Mouse (Mus musculus): ENCODE measurements around the gene Lamtor2. TPM values are rescaled to one million over a fixed set of nuclear protein-coding genes. Genes with fewer than 3 reads are reported as not detected.
A peak's percentile ranks its signal among the peaks of the same experiment; 100 is the strongest.

Lamtor2 gene
- total RNA-seq, 4 experiments from 2014 or later = 104 to 116 (median 107) TPM

- DNase-seq (ENCODE audit: low spot score) = no peak
Observed at GRCm38 (mm10) chr3:88503881-88504746, 48.8 kb downstream of the Lamtor2 start.

- DNase-seq (ENCODE audit: low spot score) = no peak
Observed at GRCm38 (mm10) chr3:88503505-88503863, 49.4 kb downstream of the Lamtor2 start.

- DNase-seq (ENCODE audit: low spot score) = peak; percentile 95
Observed at GRCm38 (mm10) chr3:88502641-88503504, 50.0 kb downstream of the Lamtor2 start.

- peak; percentile 48 for DNase-seq (ENCODE audit: low spot score)
Observed at GRCm38 (mm10) chr3:88502031-88502571, 50.8 kb downstream of the Lamtor2 start.

- no peak for DNase-seq (ENCODE audit: low spot score)
Observed at GRCm38 (mm10) chr3:88501366-88502030, 51.4 kb downstream of the Lamtor2 start.

GRCm38 (mm10) chr3:88500655-88501365, 52.1 kb downstream of the Lamtor2 start:
- DNase-seq (ENCODE audit: low spot score) = no peak

- DNase-seq (ENCODE audit: low spot score) = no peak
Observed at GRCm38 (mm10) chr3:88500087-88500486, 52.8 kb downstream of the Lamtor2 start.

Small RNAs within 50 kb of the gene (microRNA-seq; reads per million reads assigned to microRNA genes)
- gene Mir1905 = not detected

Other genes with a start within 250 kb of the Lamtor2 start
- gene Glmp, start 228.1 kb downstream of the Lamtor2 start, total RNA-seq (2022) = 10 to 100 TPM; 74.5 to 85.8 (median 82.1) TPM
- 1 to 10 TPM; 1.6 to 4.0 (median 2.0) TPM for gene Tmem79, start 216.9 kb downstream of the Lamtor2 start, total RNA-seq (2022)
- 10 to 100 TPM; 42.6 to 57.6 (median 56.5) TPM for gene Smg5, start 216.8 kb downstream of the Lamtor2 start, total RNA-seq (2022)
- under 1 TPM in 3 of 4 experiments, not detected in 1; 0.53 to 0.85 (median 0.69) TPM for gene Paqr6, start 188.5 kb downstream of the Lamtor2 start, total RNA-seq (2022)
- not detected for gene Bglap3, start 180.3 kb downstream of the Lamtor2 start, total RNA-seq (2022)
- gene Bglap2, start 174.4 kb downstream of the Lamtor2 start, total RNA-seq (2022) = not detected
- gene Bglap, start 168.6 kb downstream of the Lamtor2 start, total RNA-seq (2022) = not detected
- 10 to 100 TPM; 16.2 to 19.9 (median 16.7) TPM for gene Pmf1, start 142.7 kb downstream of the Lamtor2 start, total RNA-seq (2022)
- 10 to 100 TPM; 13.1 to 14.7 (median 14.1) TPM for gene Slc25a44, start 127.9 kb downstream of the Lamtor2 start, total RNA-seq (2022)
- 1 to 10 TPM; 2.6 to 4.7 (median 3.8) TPM for gene Sema4a, start 91.9 kb downstream of the Lamtor2 start, total RNA-seq (2022)
- gene Lmna, start 43.1 kb downstream of the Lamtor2 start, total RNA-seq (2022) = 100 to 1,000 TPM; 112 to 127 (median 118) TPM
- gene Mex3a, start 20.7 kb downstream of the Lamtor2 start, total RNA-seq (2022) = under 1 TPM; 0.28 to 0.44 (median 0.33) TPM
- gene Rab25, start 4.8 kb downstream of the Lamtor2 start, total RNA-seq (2022) = not detected
- 10 to 100 TPM; 68.8 to 90.5 (median 77.6) TPM for gene Ubqln4, start 684 bp upstream of the Lamtor2 start, total RNA-seq (2022)
- gene Ssr2, start 22.8 kb upstream of the Lamtor2 start, total RNA-seq (2022) = 10 to 100 TPM; 60.4 to 67.0 (median 64.4) TPM
- 10 to 100 TPM; 38.8 to 45.9 (median 41.4) TPM for gene Arhgef2, start 52.9 kb upstream of the Lamtor2 start, total RNA-seq (2022)
- gene Rxfp4, start 100.1 kb upstream of the Lamtor2 start, total RNA-seq (2022) = under 1 TPM in 1 of 4 experiments, not detected in 3; 0.23 TPM
- gene Khdc4, start 132.7 kb upstream of the Lamtor2 start, total RNA-seq (2022) = 10 to 100 TPM; 26.3 to 31.5 (median 27.8) TPM
- 10 to 100 TPM; 61.8 to 76.1 (median 67.9) TPM for gene Rit1, start 163.8 kb upstream of the Lamtor2 start, total RNA-seq (2022)
- gene Syt11, start 222.1 kb upstream of the Lamtor2 start, total RNA-seq (2022) = 1 to 10 TPM; 6.4 to 9.0 (median 7.7) TPM